In genomic region chr9:101807249-101807648, GRCm38 (mm10) we compare ENCODE assay signal across 21 mouse cellular contexts. TPM values are rescaled to one million over a fixed set of nuclear protein-coding genes. Genes with fewer than 3 reads are reported as not detected.
DNase-seq lines count a peak whose midpoint lies in the region; ATAC-seq and TF ChIP-seq lines count a peak whose summit lies in the region.
"Had no signal": no experiment of that assay in that cellular context is flagged by ENCODE, and none has a peak within 500 bp of the region (broad histone marks: within the 10 kb centered on the region; RNA-seq: fewer than 3 reads in every experiment).

No protein-coding gene starts in this region.

- peak; percentile 69 for DNase-seq in forebrain, embryonic 14.5 days (ENCODE audit: low spot score)
- DNase-seq in left cerebral cortex, postnatal 14 days (ENCODE audit: low spot score in 2 of 2): peak; percentile 18 to 44
- no peak for DNase-seq in left cerebral cortex, postnatal 4 days
- peak; percentile 11 to 51 for DNase-seq in left cerebral cortex, postnatal 25 days (ENCODE audit: low spot score in 2 of 2)
- no peak for DNase-seq in gastrocnemius, postnatal 4 days (ENCODE audit: low spot score in 2 of 2)
- DNase-seq in gastrocnemius, adult 2 months: no peak
- DNase-seq: B cell, adult 2 months; cerebellum, adult 9-11 months; liver, embryonic 13.5 days; lung, postnatal 10 days; thymus, postnatal 36 days had no signal

- 0 out of 2 replicates have a peak, but pooled peaks have one; percentile 44 for ATAC-seq in forebrain, embryonic 14.5 days
- no peak for ATAC-seq in forebrain, embryonic 12.5 days (ENCODE audit: low FRiP score)
- peak; percentile 88 for ATAC-seq in forebrain, embryonic 16.5 days

- intact Hi-C loops in left cerebral cortex, postnatal 14 days (cut with DNase I): no loop called here
- intact Hi-C loops in left cerebral cortex, postnatal 4 days (cut with DNase I): no loop called here
- intact Hi-C loops in left cerebral cortex, postnatal 25 days (cut with DNase I): no loop called here
- intact Hi-C loops in gastrocnemius, adult 2 months (cut with DNase I): no loop called here

- H3K9me3 ChIP-seq in forebrain, embryonic 14.5 days (replicated peaks; ENCODE audit: control insufficient read depth, low read length): no peaks in the 10 kb centered on the region
- H3K9me3 ChIP-seq in forebrain, embryonic 12.5 days: no peaks in the 10 kb centered on the region
- H3K9me3 ChIP-seq in forebrain, embryonic 16.5 days (ENCODE audit: control insufficient read depth, low read length): no peaks in the 10 kb centered on the region
- H3K9me3 ChIP-seq: embryonic facial prominence, embryonic 15.5 days; heart, embryonic 13.5 days; kidney, embryonic 15.5 days; liver, embryonic 13.5 days had no signal

- no peak overlapping the region for H3K27ac ChIP-seq in forebrain, embryonic 14.5 days (ENCODE audit: low read depth, low read length)
- H3K27ac ChIP-seq in forebrain, embryonic 12.5 days: no peak overlapping the region
- H3K27ac ChIP-seq in forebrain, embryonic 16.5 days (ENCODE audit: low read length): peak overlapping the region; percentile 62
- no peak overlapping the region for H3K27ac ChIP-seq in gastrocnemius, adult 2 months
- H3K27ac ChIP-seq: embryonic facial prominence, embryonic 15.5 days; heart, embryonic 13.5 days; kidney, embryonic 15.5 days; liver, embryonic 13.5 days had no signal

- no peak for TF ChIP-seq CTCF in gastrocnemius, adult 2 months (IDR thresholded peaks at IDR 0.05)

- 29% methylated on average over 4 of the region's 4 CpGs for WGBS in forebrain, embryonic 14.5 days
- WGBS in forebrain, embryonic 12.5 days: 44% methylated on average over 4 of the region's 4 CpGs
- 26% methylated on average over 4 of the region's 4 CpGs for WGBS in forebrain, embryonic 16.5 days

- H3K9ac ChIP-seq in forebrain, embryonic 14.5 days (ENCODE audit: low read length): no peak overlapping the region
- no peak overlapping the region for H3K9ac ChIP-seq in forebrain, embryonic 12.5 days
- no peak overlapping the region for H3K9ac ChIP-seq in forebrain, embryonic 16.5 days (replicated peaks; ENCODE audit: low read depth, low read length)
- H3K9ac ChIP-seq: embryonic facial prominence, embryonic 15.5 days; heart, embryonic 13.5 days; kidney, embryonic 15.5 days; liver, embryonic 13.5 days had no signal

- H3K4me2 ChIP-seq in forebrain, embryonic 14.5 days (ENCODE audit: low read length): no peak overlapping the region
- H3K4me2 ChIP-seq in forebrain, embryonic 12.5 days: no peak overlapping the region
- H3K4me2 ChIP-seq in forebrain, embryonic 16.5 days (ENCODE audit: low read length): no peak overlapping the region
- H3K4me2 ChIP-seq: embryonic facial prominence, embryonic 15.5 days; heart, embryonic 13.5 days; kidney, embryonic 15.5 days; liver, embryonic 13.5 days had no signal

- peaks cover 6% of the 10 kb centered on the region for H3K4me1 ChIP-seq in forebrain, embryonic 14.5 days (ENCODE audit: control insufficient read depth, insufficient read depth, low read length)
- H3K4me1 ChIP-seq in forebrain, embryonic 12.5 days: peaks cover 5% of the 10 kb centered on the region; the same call in 1 of the 2 replicates
- H3K4me1 ChIP-seq in forebrain, embryonic 16.5 days (replicated peaks; ENCODE audit: control insufficient read depth, insufficient read depth, low read length): peaks cover 7% of the 10 kb centered on the region; the same call in 1 of the 2 replicates
- H3K4me1 ChIP-seq: embryonic facial prominence, embryonic 15.5 days; heart, embryonic 13.5 days; kidney, embryonic 15.5 days; liver, embryonic 13.5 days had no signal

- no peaks in the 10 kb centered on the region for H3K27me3 ChIP-seq in forebrain, embryonic 14.5 days (replicated peaks; ENCODE audit: control insufficient read depth, insufficient read depth, low read length)
- H3K27me3 ChIP-seq in forebrain, embryonic 12.5 days: no peaks in the 10 kb centered on the region
- no peaks in the 10 kb centered on the region for H3K27me3 ChIP-seq in forebrain, embryonic 16.5 days (replicated peaks; ENCODE audit: control insufficient read depth, insufficient read depth, low read length)
- H3K27me3 ChIP-seq: embryonic facial prominence, embryonic 15.5 days; heart, embryonic 13.5 days; kidney, embryonic 15.5 days; liver, embryonic 13.5 days had no signal

- no peak overlapping the region for H3K4me3 ChIP-seq in forebrain, embryonic 14.5 days (ENCODE audit: low read depth, low read length)
- H3K4me3 ChIP-seq in forebrain, embryonic 12.5 days (replicated peaks): no peak overlapping the region
- no peak overlapping the region for H3K4me3 ChIP-seq in forebrain, embryonic 16.5 days (replicated peaks; ENCODE audit: low read length)
- no peak overlapping the region for H3K4me3 ChIP-seq in gastrocnemius, adult 2 months
- H3K4me3 ChIP-seq: embryonic facial prominence, embryonic 15.5 days; heart, embryonic 13.5 days; kidney, embryonic 15.5 days; liver, embryonic 13.5 days had no signal

- no peaks in the 10 kb centered on the region for H3K36me3 ChIP-seq in forebrain, embryonic 14.5 days (ENCODE audit: control insufficient read depth, insufficient read depth, low read length)
- H3K36me3 ChIP-seq in forebrain, embryonic 12.5 days (replicated peaks): no peaks in the 10 kb centered on the region
- no peaks in the 10 kb centered on the region for H3K36me3 ChIP-seq in forebrain, embryonic 16.5 days (ENCODE audit: control insufficient read depth, insufficient read depth)
- H3K36me3 ChIP-seq: embryonic facial prominence, embryonic 15.5 days; heart, embryonic 13.5 days; kidney, embryonic 15.5 days; liver, embryonic 13.5 days had no signal

RNA-seq across cellular contexts. Expression of gene 9630041A04Rik, which starts 54.4 kb away (rescaled TPM):
- 0.28 TPM in 1 of 2 replicates, not detected in the other for polyA plus RNA-seq in forebrain, embryonic 14.5 days (2014; fragmentation: Nextera tagmentation; extraction: Ambion mirVana)
- 0.20 TPM in 1 of 2 replicates, not detected in the other for polyA plus RNA-seq in forebrain, embryonic 12.5 days (2016; fragmentation: Nextera tagmentation; extraction: Ambion mirVana)
- total RNA-seq in left cerebral cortex, postnatal 14 days (2021): not detected
- not detected for total RNA-seq in left cerebral cortex, postnatal 4 days (2021)
- 0.42 and 0.71 TPM in 2 replicates for polyA plus RNA-seq in forebrain, embryonic 16.5 days (2015; fragmentation: Nextera tagmentation; extraction: Ambion mirVana)
- not detected for total RNA-seq in left cerebral cortex, postnatal 25 days (2021)
- total RNA-seq in gastrocnemius, postnatal 4 days (2021): not detected
- not detected for total RNA-seq in gastrocnemius, adult 2 months (2021)
- total RNA-seq: ES-E14; gastrocnemius, adult 8-10 months; left cerebral cortex, postnatal 10 days; neutrophil, adult 5-6 weeks had no signal
- polyA plus RNA-seq: embryonic facial prominence, embryonic 15.5 days; heart, embryonic 13.5 days; kidney, embryonic 15.5 days; liver, embryonic 13.5 days; stomach, embryonic 16.5 days had no signal

Comparison
In these comparisons a context has a peak if more than half of its experiments do, and no peak if none do; other contexts are left out.
1. DNase-seq: peak in forebrain, embryonic 14.5 days (single experiment), left cerebral cortex, postnatal 14 days (2 of 2) and left cerebral cortex, postnatal 25 days (2 of 2); none in left cerebral cortex, postnatal 4 days (single experiment), gastrocnemius, postnatal 4 days (0 of 2) and gastrocnemius, adult 2 months (single experiment).